ENCODE assay signal across 25 mouse cellular contexts in genomic region chr6:147316140-147316539, GRCm38 (mm10). TPM values are rescaled to one million over a fixed set of nuclear protein-coding genes. Genes with fewer than 3 reads are reported as not detected.
DNase-seq lines count a peak whose midpoint lies in the region; ATAC-seq lines count a peak whose summit lies in the region.
"Had no signal": no experiment of that assay in that cellular context is flagged by ENCODE, and none has a peak within 500 bp of the region (broad histone marks: within the 10 kb centered on the region; RNA-seq: fewer than 3 reads in every experiment).

No protein-coding gene starts in this region.

- no peak for ATAC-seq in kidney, embryonic 15.5 days (replicated peaks; ENCODE audit: low FRiP score)
- no peak for ATAC-seq in kidney, embryonic 14.5 days (ENCODE audit: low FRiP score, low TSS enrichment)
- 0 out of 2 replicates have a peak, but pooled peaks have one; percentile 37 for ATAC-seq in liver, embryonic 15.5 days (ENCODE audit: insufficient read depth)
- peak; percentile 98 for ATAC-seq in megakaryocyte progenitor cell, adult 5-6 weeks (replicated peaks; ENCODE audit: poor library complexity)
- ATAC-seq: activated CD4-positive, CD25-positive, alpha-beta regulatory T cell, adult 4 months; forebrain, embryonic 14.5 days; Patski had no signal

- no peaks in the 10 kb centered on the region for H3K36me3 ChIP-seq in kidney, embryonic 15.5 days
- H3K36me3 ChIP-seq in kidney, embryonic 14.5 days (ENCODE audit: control insufficient read depth, insufficient read depth, low read length), result no peaks in the 10 kb centered on the region
- H3K36me3 ChIP-seq in liver, embryonic 15.5 days (replicated peaks), result no peaks in the 10 kb centered on the region
- no peaks in the 10 kb centered on the region for H3K36me3 ChIP-seq in midbrain, embryonic 10.5 days
- H3K36me3 ChIP-seq: embryonic facial prominence, embryonic 15.5 days; forebrain, embryonic 10.5 days; heart, embryonic 15.5 days; hindbrain, embryonic 13.5 days had no signal

- no peak overlapping the region for H3K9ac ChIP-seq in kidney, embryonic 15.5 days
- no peak overlapping the region for H3K9ac ChIP-seq in kidney, embryonic 14.5 days (ENCODE audit: low read depth, low read length)
- no peak overlapping the region for H3K9ac ChIP-seq in liver, embryonic 15.5 days
- H3K9ac ChIP-seq: embryonic facial prominence, embryonic 15.5 days; heart, embryonic 15.5 days; hindbrain, embryonic 13.5 days had no signal

- no peak overlapping the region for H3K4me3 ChIP-seq in kidney, embryonic 15.5 days (replicated peaks)
- no peak overlapping the region for H3K4me3 ChIP-seq in kidney, embryonic 14.5 days (ENCODE audit: low read length)
- no peak overlapping the region for H3K4me3 ChIP-seq in liver, embryonic 15.5 days (replicated peaks)
- H3K4me3 ChIP-seq in midbrain, embryonic 10.5 days, result no peak overlapping the region
- H3K4me3 ChIP-seq: embryonic facial prominence, embryonic 15.5 days; erythroblast, embryonic 14.5 days; forebrain, embryonic 10.5 days; heart, adult 2 months; heart, embryonic 15.5 days; hindbrain, embryonic 13.5 days had no signal

- 45% methylated on average over 3 of the region's 3 CpGs for WGBS in kidney, embryonic 15.5 days
- 50% methylated on average over 3 of the region's 3 CpGs for WGBS in kidney, embryonic 14.5 days
- WGBS in liver, embryonic 15.5 days (ENCODE audit: insufficient replicate concordance), result 23% methylated on average over 3 of the region's 3 CpGs
- 73% methylated on average over 3 of the region's 3 CpGs for WGBS in midbrain, embryonic 10.5 days

- H3K4me2 ChIP-seq in kidney, embryonic 15.5 days, result no peak overlapping the region
- H3K4me2 ChIP-seq in kidney, embryonic 14.5 days (replicated peaks; ENCODE audit: low read depth, low read length), result no peak overlapping the region
- H3K4me2 ChIP-seq in liver, embryonic 15.5 days, result no peak overlapping the region
- H3K4me2 ChIP-seq: embryonic facial prominence, embryonic 15.5 days; heart, embryonic 11.5 days; heart, embryonic 15.5 days; hindbrain, embryonic 13.5 days had no signal

- H3K4me1 ChIP-seq in kidney, embryonic 15.5 days, result peaks cover 11% of the 10 kb centered on the region; the same call in 1 of the 2 replicates
- peaks cover 3% of the 10 kb centered on the region; the same call in 1 of the 2 replicates for H3K4me1 ChIP-seq in kidney, embryonic 14.5 days (ENCODE audit: control insufficient read depth, insufficient read depth, low read length)
- no peaks in the 10 kb centered on the region for H3K4me1 ChIP-seq in liver, embryonic 15.5 days (replicated peaks)
- H3K4me1 ChIP-seq in midbrain, embryonic 10.5 days, result 0 out of 2 replicates have a peak, but pooled peaks cover 3% of the 10 kb centered on the region
- H3K4me1 ChIP-seq: forebrain, embryonic 10.5 days; heart, embryonic 15.5 days; hindbrain, embryonic 13.5 days had no signal

- H3K27me3 ChIP-seq in kidney, embryonic 15.5 days, result no peaks in the 10 kb centered on the region
- H3K27me3 ChIP-seq in kidney, embryonic 14.5 days (ENCODE audit: control insufficient read depth, insufficient read depth, low read length), result no peaks in the 10 kb centered on the region
- H3K27me3 ChIP-seq in liver, embryonic 15.5 days, result no peaks in the 10 kb centered on the region
- H3K27me3 ChIP-seq in midbrain, embryonic 10.5 days (ENCODE audit: low read depth, poor library complexity, severe bottlenecking), result no peaks in the 10 kb centered on the region
- H3K27me3 ChIP-seq: CH12.LX; embryonic facial prominence, embryonic 15.5 days; heart, embryonic 15.5 days; hindbrain, embryonic 13.5 days had no signal

- DNase-seq in 416B (ENCODE audit: low read depth), result peak; percentile 63
- DNase-seq in midbrain, embryonic 10.5 days (ENCODE audit: low spot score), result no peak
- no peak for DNase-seq in testis, postnatal 10 days (ENCODE audit: low spot score)
- DNase-seq: adrenal gland, postnatal 14 days; cerebellum, adult 18-20 months; cerebellum, adult 9-11 months; cerebellum, postnatal 36 days; gastrocnemius, postnatal 10 days; heart, adult 2 months; heart, postnatal 14 days had no signal

- no peaks in the 10 kb centered on the region for H3K9me3 ChIP-seq in kidney, embryonic 15.5 days (replicated peaks)
- no peaks in the 10 kb centered on the region for H3K9me3 ChIP-seq in kidney, embryonic 14.5 days (ENCODE audit: control insufficient read depth, low read length)
- H3K9me3 ChIP-seq in liver, embryonic 15.5 days (replicated peaks), result no peaks in the 10 kb centered on the region
- H3K9me3 ChIP-seq in midbrain, embryonic 10.5 days (replicated peaks), result no peaks in the 10 kb centered on the region
- H3K9me3 ChIP-seq: embryonic facial prominence, embryonic 15.5 days; forebrain, embryonic 10.5 days; heart, embryonic 15.5 days; hindbrain, embryonic 13.5 days had no signal

- H3K27ac ChIP-seq in kidney, embryonic 15.5 days, result peak overlapping the region; percentile 25; the same call in 1 of the 2 replicates
- no peak overlapping the region for H3K27ac ChIP-seq in kidney, embryonic 14.5 days (ENCODE audit: low read depth, low read length)
- H3K27ac ChIP-seq in liver, embryonic 15.5 days (replicated peaks), result no peak overlapping the region
- H3K27ac ChIP-seq in midbrain, embryonic 10.5 days (replicated peaks), result no peak overlapping the region
- H3K27ac ChIP-seq: embryonic facial prominence, embryonic 15.5 days; forebrain, embryonic 10.5 days; heart, adult 2 months; heart, embryonic 15.5 days; hindbrain, embryonic 13.5 days had no signal

RNA-seq across cellular contexts. Expression of gene Pthlh, which starts 52.2 kb away (rescaled TPM):
- polyA plus RNA-seq in kidney, embryonic 15.5 days (2015; fragmentation: Nextera tagmentation; extraction: Ambion mirVana), result 1.2 and 1.4 TPM in 2 replicates
- polyA plus RNA-seq in kidney, embryonic 14.5 days (2014; fragmentation: Nextera tagmentation; extraction: Ambion mirVana), result 1.3 TPM in 2 replicates
- not detected in 2 replicates for polyA plus RNA-seq in liver, embryonic 15.5 days (2015; fragmentation: Nextera tagmentation; extraction: Ambion mirVana)
- total RNA-seq in megakaryocyte progenitor cell, adult 5-6 weeks (2015), result not detected in 2 replicates
- not detected in 2 replicates for total RNA-seq in megakaryocyte progenitor cell, adult 5-6 weeks (2017)
- polyA plus RNA-seq in midbrain, embryonic 10.5 days (2016; fragmentation: Nextera tagmentation; extraction: Ambion mirVana), result 0.42 and 0.46 TPM in 2 replicates
- total RNA-seq: CH12.LX; hematopoietic stem cell, adult 5-6 weeks had no signal
- polyA plus RNA-seq: activated CD4-positive, CD25-positive, alpha-beta regulatory T cell, adult 4 months; erythroblast, embryonic 14.5 days had no signal

Comparison
In these comparisons a context has a peak if more than half of its experiments do, and no peak if none do; other contexts are left out.
1. ATAC-seq: peak in liver, embryonic 15.5 days (single experiment) and megakaryocyte progenitor cell, adult 5-6 weeks (single experiment); none in kidney, embryonic 15.5 days (single experiment) and kidney, embryonic 14.5 days (single experiment).